Mouse (Mus musculus) heart, adult 2 months (tissue): ENCODE measurements around the gene Elmo2.

Source experiments
- CTCF ChIP-seq: fragments of 200-600 bp; IDR thresholded peaks from 2 replicates; pipeline ENCODE4 v1.8.1; 2022; ENCODE audit warnings: antibody characterized with exemption, mild to moderate bottlenecking, moderate library complexity
- POLR2A ChIP-seq: fragments of 200-500 bp; IDR thresholded peaks from 2 replicates; pipeline ENCODE4 v1.6.1; 2011; ENCODE audit warnings: mild to moderate bottlenecking, low read depth, low read length, control low read depth; ENCODE audit not compliant: insufficient read depth

GRCm38 (mm10) chr2:165328746-165329145 is 2.5 kb upstream of the Elmo2 start:
- TF ChIP-seq POLR2A: no peak
- no peak for TF ChIP-seq CTCF
